Mouse (Mus musculus): ENCODE data around the gene Bet1l. TPM values are rescaled to one million over a fixed set of nuclear protein-coding genes. Genes with fewer than 3 reads are reported as not detected.

Bet1l gene
- polyA plus RNA-seq (2014; fragmentation: Illumina TruSeq; extraction: RNeasy Lipid Tissue Mini Kit (QIAGEN cat#74804); ENCODE audit: insufficient read depth, low read depth, low replicate concordance), result 29.7 TPM

DNA sequence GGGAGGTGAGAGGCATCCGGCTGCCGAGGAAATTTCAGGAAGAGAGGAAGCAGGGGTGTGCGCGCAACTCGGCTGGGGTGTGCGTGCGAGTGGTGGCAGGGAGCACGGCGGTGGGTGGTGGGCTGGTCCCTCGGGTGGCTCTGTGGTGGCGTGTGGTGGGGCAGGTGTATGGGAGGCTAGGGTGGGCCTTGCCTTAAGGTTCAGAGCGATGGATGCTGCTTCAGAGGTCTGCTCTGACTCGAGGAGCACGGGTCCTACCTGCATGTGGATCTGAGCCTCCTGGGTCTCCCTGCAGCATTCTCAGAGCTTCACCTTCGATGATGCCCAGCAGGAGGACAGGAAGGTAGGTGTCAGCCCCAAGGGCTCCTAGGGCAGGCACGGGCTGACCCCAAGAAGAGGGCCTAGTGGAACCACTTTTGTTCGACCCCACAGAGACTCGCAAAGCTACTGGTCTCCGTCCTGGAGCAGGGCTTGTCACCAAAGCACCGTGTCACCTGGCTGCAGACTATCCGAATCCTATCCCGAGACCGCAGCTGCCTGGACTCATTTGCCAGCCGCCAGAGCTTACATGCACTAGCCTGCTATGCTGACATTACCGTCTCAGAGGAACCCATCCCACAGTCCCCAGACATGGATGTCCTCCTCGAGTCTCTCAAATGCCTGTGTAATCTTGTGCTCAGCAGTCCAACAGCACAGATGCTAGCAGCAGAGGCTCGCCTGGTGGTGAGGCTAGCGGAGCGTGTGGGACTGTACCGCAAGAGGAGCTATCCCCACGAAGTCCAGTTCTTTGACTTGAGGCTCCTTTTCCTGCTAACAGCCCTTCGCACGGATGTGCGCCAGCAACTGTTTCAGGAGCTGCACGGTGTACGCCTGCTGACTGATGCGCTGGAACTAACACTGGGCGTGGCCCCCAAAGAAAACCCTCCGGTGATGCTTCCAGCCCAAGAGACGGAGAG is at the start of gene Bet1l:
Bet1l (minus strand) TSS at position 28 of the 956 bp plus-strand sequence.

DNA sequence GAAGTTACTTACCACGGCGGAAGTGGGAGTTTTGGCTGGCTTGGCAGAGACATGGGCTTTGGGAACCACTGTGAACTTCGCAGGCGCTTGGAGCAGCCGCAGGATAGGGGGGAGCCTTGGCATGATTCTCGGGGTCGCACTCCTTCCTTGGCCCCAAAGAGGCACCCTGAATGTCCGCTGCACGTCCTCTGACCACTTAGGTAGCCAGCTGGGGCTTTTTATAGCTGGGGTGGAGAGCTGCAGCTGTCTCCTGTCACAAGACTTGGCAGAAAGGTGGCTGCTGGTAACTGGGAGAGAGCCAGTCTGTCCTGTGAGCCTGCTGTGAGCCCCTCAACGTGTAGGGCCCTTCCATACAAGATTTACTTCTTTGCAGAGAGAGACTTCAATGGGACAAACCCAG is 42.8 kb upstream of the Bet1l start, which contains the start of gene Cox8b:
Cox8b (minus strand) TSS at position 227 of the 400 bp plus-strand sequence.

DNA sequence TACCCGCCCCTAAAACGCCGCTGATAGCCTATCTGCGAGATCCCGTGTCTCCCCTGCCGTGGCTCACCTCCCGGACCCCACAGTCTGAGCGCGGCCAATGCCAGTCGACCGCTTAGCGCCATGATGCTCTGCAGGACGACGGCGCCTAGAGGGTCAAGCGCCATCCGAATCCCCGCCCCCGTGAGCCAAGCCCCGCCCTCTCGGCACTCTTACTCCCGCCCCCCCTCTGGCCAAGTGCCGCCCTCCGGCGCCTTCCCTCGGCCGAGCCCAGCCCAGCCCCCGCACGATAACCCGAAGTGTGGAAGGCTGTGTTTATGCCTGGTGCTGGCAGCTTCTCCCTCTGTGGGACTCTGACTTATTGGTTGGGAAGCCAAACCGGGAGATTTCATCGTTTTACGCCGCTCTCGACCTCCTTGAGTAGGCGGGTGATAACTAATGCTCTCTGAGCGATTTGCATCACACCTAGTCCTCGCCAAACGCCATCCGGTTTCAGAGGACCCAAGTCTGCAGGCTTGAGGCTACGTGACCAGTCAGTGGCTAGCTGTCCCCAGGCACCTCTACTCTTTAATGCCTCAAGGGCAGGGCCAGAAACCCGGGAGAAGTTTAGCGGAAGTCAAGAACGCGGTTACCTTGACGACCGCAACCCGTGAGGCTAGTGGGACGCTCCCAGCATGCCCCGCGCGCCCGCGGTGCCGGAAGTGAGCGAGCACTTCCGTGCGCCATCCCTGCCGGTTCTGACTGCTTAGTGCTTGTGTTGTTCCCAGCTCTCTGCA is 24.5 kb upstream of the Bet1l start, which contains the start of the genes Psmd13 and Sirt3:
Psmd13 (plus strand) TSS at position 273 of the 773 bp plus-strand sequence.
Sirt3 (minus strand) TSS at position 614 of the 773 bp plus-strand sequence.

DNA sequence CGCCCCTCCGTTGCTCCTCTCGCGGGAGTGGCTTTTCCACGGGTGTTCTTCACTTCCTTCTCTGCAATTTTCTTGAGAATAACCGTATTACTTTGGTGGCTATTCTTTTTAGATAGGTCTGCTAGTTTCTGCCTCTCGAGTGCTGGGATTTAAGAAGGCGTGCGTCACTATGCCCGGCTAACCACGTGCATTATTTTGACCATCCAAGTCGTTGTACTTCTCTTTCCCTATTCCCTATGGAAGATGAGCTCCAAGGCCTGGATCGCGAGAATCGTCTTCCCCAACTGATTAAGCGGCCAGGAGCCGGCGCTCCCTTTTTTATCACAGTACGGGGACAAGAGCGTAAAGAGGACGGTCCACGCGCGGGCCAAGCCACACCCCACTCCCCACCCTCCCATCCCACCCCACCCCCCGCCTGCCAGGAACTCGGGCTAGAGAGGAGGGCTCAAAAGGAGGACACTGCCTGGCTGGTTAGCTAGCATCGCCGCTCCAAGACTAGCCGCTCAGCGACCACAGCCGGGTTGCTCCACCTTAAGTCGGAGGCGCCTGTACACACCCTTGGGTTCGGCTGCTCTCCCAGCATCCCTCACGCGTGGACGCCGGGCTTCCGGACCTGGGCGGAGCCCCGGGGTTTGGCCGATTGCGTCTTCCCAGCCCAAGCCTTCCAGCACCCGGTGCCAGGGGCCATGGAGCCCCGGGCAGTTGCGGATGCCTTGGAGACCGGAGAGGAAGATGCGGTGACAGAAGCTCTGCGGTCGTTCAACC is 410 bp downstream of the Bet1l start, which contains the start of gene Ric8a:
Ric8a (plus strand) TSS at position 173 of the 765 bp plus-strand sequence.

DNA sequence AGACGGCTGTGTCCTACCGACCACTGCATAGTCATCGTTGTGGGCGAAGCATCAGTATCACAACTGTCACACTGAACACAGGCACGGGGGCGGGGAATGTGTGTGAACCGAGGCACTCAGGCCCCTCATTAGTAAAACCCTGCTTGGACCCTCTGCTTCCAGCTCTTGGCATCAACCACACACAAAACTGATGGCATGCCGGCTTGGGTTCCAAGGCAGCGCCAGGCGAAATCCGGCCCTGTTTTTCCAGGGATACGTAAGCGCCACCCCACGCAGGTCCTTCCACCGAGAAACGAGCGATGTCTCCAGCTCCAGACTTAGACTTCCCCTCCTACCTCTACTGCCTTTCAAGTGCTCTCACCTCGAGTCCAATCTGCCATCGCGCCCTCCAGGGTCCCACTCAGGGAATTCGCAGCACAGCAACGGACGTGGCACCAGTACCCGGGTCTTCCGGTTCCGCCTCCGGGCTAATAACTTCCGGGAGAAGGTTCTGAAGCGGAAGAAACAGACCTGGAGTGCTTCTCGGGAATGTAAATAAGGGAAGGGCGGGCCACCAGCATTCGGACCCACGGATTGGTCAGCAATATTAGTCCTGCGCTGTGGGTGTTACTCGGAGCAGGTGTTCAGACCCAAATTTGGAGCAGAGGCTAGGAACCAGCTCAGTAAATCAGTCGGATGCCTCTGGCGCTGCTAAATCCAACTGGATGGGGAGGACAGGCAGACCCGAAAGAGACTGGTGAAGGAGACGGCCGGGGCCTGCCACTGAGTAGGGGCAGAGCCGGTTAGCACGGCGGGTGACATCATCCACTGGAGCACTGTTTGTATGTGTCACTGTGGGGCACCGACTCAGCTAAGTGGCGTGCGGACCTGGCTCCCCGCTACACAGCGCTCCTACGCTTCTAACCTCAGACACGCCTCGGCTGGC is 1.3 kb downstream of the Bet1l start, which contains the start of gene Gm45785:
Gm45785 (minus strand) TSS at position 472 of the 925 bp plus-strand sequence.

DNA sequence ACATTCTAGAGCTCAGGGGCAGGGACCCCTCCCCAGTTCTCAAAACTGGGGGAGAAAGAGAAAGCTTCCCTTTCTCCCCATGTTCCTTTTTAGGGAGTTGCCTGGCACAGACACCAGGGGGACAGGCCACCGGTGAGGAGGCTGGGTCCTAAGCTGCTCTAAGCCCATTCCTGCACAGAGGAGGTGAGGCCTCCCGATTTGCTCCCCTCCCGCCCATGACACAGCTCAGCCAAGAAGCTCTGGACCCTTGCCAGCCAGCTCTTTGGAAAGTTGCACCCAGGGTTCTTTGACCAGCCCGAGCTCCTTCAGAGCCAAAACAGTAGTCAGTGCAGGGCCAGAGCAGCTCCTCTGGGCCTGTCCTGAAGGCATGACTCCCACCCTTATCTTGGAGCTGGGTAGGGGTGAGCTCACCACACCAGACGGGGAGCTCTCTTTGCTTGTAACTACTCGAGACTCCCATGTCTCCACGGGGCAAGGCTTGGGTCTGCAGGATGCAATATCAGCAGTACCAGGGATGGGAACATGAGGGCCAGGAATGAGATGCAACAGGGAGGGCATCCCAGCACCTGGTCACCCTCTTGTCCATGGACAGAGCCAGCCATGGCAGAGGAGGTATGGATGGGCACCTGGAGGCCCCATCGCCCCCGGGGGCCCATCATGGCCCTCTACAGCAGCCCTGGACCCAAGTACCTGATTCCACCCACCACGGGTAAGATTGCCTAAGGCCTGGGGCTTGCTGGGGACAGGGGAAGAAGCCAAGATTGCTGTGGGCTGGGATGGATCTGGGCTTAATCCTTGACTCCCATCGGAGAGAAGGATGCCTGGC is 9.4 kb downstream of the Bet1l start, which contains the start of gene Odf3:
Odf3 (plus strand) TSS at position 51 of the 826 bp plus-strand sequence.

DNA sequence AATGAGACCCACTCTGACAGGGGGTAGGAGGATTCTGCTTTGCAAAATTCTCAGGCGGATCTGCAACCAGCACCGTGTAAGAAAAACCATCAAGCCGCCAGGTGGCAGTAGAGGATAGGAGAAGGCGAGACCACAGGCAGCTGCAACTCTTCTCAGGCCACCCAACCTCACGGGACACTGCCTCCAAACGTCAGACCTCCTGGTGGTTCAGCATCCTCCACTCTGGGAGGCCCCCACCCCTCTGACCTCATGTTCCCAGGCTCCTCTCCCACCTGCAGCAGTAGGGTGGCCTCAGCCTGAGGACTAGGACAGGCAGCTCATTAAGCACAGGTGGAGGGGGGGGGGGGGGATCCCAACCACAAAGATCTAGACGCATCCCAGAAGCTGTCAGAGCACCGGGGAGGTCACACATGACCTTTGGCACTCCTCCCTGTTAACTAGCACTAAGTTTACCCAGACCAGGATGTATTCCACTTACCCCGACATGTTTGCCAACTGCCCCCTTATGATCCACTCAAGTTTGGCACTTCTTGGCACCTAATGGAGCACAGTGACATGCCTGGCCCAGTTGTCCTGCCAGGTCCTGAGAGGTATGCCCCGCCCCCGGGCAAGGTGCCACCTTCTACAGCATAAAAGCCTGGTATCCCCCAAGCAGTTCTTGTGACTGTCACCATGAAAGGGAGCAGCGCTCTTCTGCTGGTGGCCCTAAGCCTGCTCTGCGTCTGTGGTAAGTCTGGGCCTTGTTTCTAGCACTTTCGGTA is 12.3 kb downstream of the Bet1l start, which contains the start of gene Scgb1c1:
Scgb1c1 (plus strand) TSS at position 643 of the 761 bp plus-strand sequence.

DNA sequence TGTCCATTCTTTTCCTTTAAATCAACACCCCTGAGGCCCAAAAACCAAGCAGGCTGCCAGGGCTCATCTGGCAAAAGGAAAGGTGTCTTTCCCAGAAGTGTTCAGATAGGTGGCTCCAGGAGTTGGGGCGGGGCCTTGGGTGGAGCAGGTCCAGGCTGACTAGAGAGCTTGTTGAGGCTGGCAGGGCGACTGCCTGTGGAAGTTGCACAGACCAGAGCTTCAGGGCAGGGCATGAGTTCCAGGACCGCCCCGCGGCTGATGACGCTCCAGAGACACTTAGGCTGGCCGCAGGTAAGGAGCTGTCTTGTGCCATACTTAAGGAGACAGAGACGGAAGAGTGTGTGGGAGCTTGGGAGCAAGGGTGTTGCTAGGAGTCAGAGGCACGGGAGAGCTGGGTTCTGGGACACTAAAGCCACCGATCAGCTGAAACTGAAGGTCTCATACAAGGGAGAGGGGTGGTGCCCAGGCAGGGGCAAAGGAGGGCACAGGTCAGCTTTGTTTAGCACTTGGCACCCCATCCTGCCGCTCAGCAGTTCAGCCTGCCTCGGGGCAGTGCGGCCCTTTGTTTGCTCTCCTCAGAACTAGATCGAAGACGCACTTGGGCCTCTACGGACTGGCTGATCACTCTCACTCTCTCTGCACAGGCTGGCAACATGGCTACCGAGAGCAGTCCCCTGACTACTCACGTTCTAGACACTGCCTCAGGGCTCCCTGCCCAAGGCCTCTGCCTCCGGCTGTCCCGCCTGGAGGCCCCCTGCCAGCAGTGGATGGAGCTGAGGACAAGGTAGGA is 22.2 kb downstream of the Bet1l start, which contains the start of gene Urah:
Urah (plus strand) TSS at position 51 of the 790 bp plus-strand sequence.

DNA sequence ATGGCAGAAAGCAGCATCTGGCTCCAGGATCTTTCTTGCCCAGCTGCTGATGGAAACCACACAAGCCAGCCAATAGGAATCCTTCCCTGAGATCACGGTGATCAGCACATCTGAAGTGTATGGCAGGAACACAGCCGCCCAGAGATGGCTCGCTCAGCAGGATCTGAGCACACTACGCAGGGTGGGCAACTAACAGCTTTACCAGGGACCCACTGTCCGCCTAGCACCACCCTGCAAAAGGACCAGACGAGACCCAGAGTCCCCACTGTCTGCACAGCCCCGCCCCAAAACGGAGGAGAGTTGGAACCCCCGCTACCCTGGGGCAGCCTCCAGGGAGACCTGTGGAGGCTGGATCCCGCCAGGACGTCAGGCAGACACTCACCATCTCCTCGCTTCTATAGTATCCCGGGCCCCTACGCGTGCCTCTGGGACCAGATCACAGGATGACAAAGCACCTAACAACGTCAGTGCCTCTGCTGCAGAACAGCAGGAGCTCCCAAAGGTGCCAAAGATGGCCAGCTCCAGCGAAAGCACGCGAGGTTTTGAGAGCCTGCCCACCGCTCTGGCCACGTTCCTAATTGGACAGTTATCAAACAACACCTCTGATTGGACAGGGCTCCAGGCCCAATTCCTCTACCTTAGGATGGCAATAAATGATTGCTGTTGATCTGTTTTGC is 35.6 kb downstream of the Bet1l start, which contains the start of gene Zfp941:
Zfp941 (minus strand) TSS at position 526 of the 677 bp plus-strand sequence.

Other genes with a start within 250 kb of the Bet1l start
- gene Olfr61, start 228.6 kb downstream of the Bet1l start, polyA plus RNA-seq (2014; fragmentation: Illumina TruSeq; extraction: RNeasy Lipid Tissue Mini Kit (QIAGEN cat#74804); ENCODE audit: insufficient read depth, low read depth, low replicate concordance), result not detected
- not detected for gene Olfr53, start 211.1 kb downstream of the Bet1l start, polyA plus RNA-seq (2014; fragmentation: Illumina TruSeq; extraction: RNeasy Lipid Tissue Mini Kit (QIAGEN cat#74804); ENCODE audit: insufficient read depth, low read depth, low replicate concordance)
- not detected for gene Olfr539, start 197.6 kb downstream of the Bet1l start, polyA plus RNA-seq (2014; fragmentation: Illumina TruSeq; extraction: RNeasy Lipid Tissue Mini Kit (QIAGEN cat#74804); ENCODE audit: insufficient read depth, low read depth, low replicate concordance)
- gene Olfr45, start 175.6 kb downstream of the Bet1l start, polyA plus RNA-seq (2014; fragmentation: Illumina TruSeq; extraction: RNeasy Lipid Tissue Mini Kit (QIAGEN cat#74804); ENCODE audit: insufficient read depth, low read depth, low replicate concordance), result not detected
- not detected for gene Olfr541, start 160.3 kb downstream of the Bet1l start, polyA plus RNA-seq (2014; fragmentation: Illumina TruSeq; extraction: RNeasy Lipid Tissue Mini Kit (QIAGEN cat#74804); ENCODE audit: insufficient read depth, low read depth, low replicate concordance)
- gene Cyp2e1, start 93.8 kb downstream of the Bet1l start, polyA plus RNA-seq (2014; fragmentation: Illumina TruSeq; extraction: RNeasy Lipid Tissue Mini Kit (QIAGEN cat#74804); ENCODE audit: insufficient read depth, low read depth, low replicate concordance), result 65.6 TPM
- not detected for gene Syce1, start 69.7 kb downstream of the Bet1l start, polyA plus RNA-seq (2014; fragmentation: Illumina TruSeq; extraction: RNeasy Lipid Tissue Mini Kit (QIAGEN cat#74804); ENCODE audit: insufficient read depth, low read depth, low replicate concordance)
- 0.07 TPM for gene Zfp941, start 35.4 kb downstream of the Bet1l start, polyA plus RNA-seq (2014; fragmentation: Illumina TruSeq; extraction: RNeasy Lipid Tissue Mini Kit (QIAGEN cat#74804); ENCODE audit: insufficient read depth, low read depth, low replicate concordance)
- gene Urah, start 22.6 kb downstream of the Bet1l start, polyA plus RNA-seq (2014; fragmentation: Illumina TruSeq; extraction: RNeasy Lipid Tissue Mini Kit (QIAGEN cat#74804); ENCODE audit: insufficient read depth, low read depth, low replicate concordance), result 18.9 TPM
- 83.0 TPM for gene Scgb1c1, start 12.0 kb downstream of the Bet1l start, polyA plus RNA-seq (2014; fragmentation: Illumina TruSeq; extraction: RNeasy Lipid Tissue Mini Kit (QIAGEN cat#74804); ENCODE audit: insufficient read depth, low read depth, low replicate concordance)
- not detected for gene Odf3, start 9.8 kb downstream of the Bet1l start, polyA plus RNA-seq (2014; fragmentation: Illumina TruSeq; extraction: RNeasy Lipid Tissue Mini Kit (QIAGEN cat#74804); ENCODE audit: insufficient read depth, low read depth, low replicate concordance)
- not detected for gene Gm45785, start 1.2 kb downstream of the Bet1l start, polyA plus RNA-seq (2014; fragmentation: Illumina TruSeq; extraction: RNeasy Lipid Tissue Mini Kit (QIAGEN cat#74804); ENCODE audit: insufficient read depth, low read depth, low replicate concordance)
- 54.0 TPM for gene Ric8a, start 620 bp downstream of the Bet1l start, polyA plus RNA-seq (2014; fragmentation: Illumina TruSeq; extraction: RNeasy Lipid Tissue Mini Kit (QIAGEN cat#74804); ENCODE audit: insufficient read depth, low read depth, low replicate concordance)
- gene Psmd13, start 24.4 kb upstream of the Bet1l start, polyA plus RNA-seq (2014; fragmentation: Illumina TruSeq; extraction: RNeasy Lipid Tissue Mini Kit (QIAGEN cat#74804); ENCODE audit: insufficient read depth, low read depth, low replicate concordance), result 114 TPM
- gene Sirt3, start 24.7 kb upstream of the Bet1l start, polyA plus RNA-seq (2014; fragmentation: Illumina TruSeq; extraction: RNeasy Lipid Tissue Mini Kit (QIAGEN cat#74804); ENCODE audit: insufficient read depth, low read depth, low replicate concordance), result 15.3 TPM
- 141 TPM for gene Cox8b, start 42.9 kb upstream of the Bet1l start, polyA plus RNA-seq (2014; fragmentation: Illumina TruSeq; extraction: RNeasy Lipid Tissue Mini Kit (QIAGEN cat#74804); ENCODE audit: insufficient read depth, low read depth, low replicate concordance)
- not detected for gene Nlrp6, start 63.3 kb upstream of the Bet1l start, polyA plus RNA-seq (2014; fragmentation: Illumina TruSeq; extraction: RNeasy Lipid Tissue Mini Kit (QIAGEN cat#74804); ENCODE audit: insufficient read depth, low read depth, low replicate concordance)
- 13.7 TPM for gene Pgghg, start 83.8 kb upstream of the Bet1l start, polyA plus RNA-seq (2014; fragmentation: Illumina TruSeq; extraction: RNeasy Lipid Tissue Mini Kit (QIAGEN cat#74804); ENCODE audit: insufficient read depth, low read depth, low replicate concordance)
- 1.2 TPM for gene Ifitm5, start 92.7 kb upstream of the Bet1l start, polyA plus RNA-seq (2014; fragmentation: Illumina TruSeq; extraction: RNeasy Lipid Tissue Mini Kit (QIAGEN cat#74804); ENCODE audit: insufficient read depth, low read depth, low replicate concordance)
- gene Gm45717, start 98.4 kb upstream of the Bet1l start, polyA plus RNA-seq (2014; fragmentation: Illumina TruSeq; extraction: RNeasy Lipid Tissue Mini Kit (QIAGEN cat#74804); ENCODE audit: insufficient read depth, low read depth, low replicate concordance), result not detected
- gene Ifitm2, start 98.4 kb upstream of the Bet1l start, polyA plus RNA-seq (2014; fragmentation: Illumina TruSeq; extraction: RNeasy Lipid Tissue Mini Kit (QIAGEN cat#74804); ENCODE audit: insufficient read depth, low read depth, low replicate concordance), result 663 TPM
- 139 TPM for gene Ifitm1, start 109.6 kb upstream of the Bet1l start, polyA plus RNA-seq (2014; fragmentation: Illumina TruSeq; extraction: RNeasy Lipid Tissue Mini Kit (QIAGEN cat#74804); ENCODE audit: insufficient read depth, low read depth, low replicate concordance)
- gene Ifitm3, start 153.2 kb upstream of the Bet1l start, polyA plus RNA-seq (2014; fragmentation: Illumina TruSeq; extraction: RNeasy Lipid Tissue Mini Kit (QIAGEN cat#74804); ENCODE audit: insufficient read depth, low read depth, low replicate concordance), result 811 TPM
- 21.7 TPM for gene Ifitm6, start 160.3 kb upstream of the Bet1l start, polyA plus RNA-seq (2014; fragmentation: Illumina TruSeq; extraction: RNeasy Lipid Tissue Mini Kit (QIAGEN cat#74804); ENCODE audit: insufficient read depth, low read depth, low replicate concordance)
- gene Gm17387, start 171.6 kb upstream of the Bet1l start, polyA plus RNA-seq (2014; fragmentation: Illumina TruSeq; extraction: RNeasy Lipid Tissue Mini Kit (QIAGEN cat#74804); ENCODE audit: insufficient read depth, low read depth, low replicate concordance), result not detected
- not detected for gene B4galnt4, start 203.5 kb upstream of the Bet1l start, polyA plus RNA-seq (2014; fragmentation: Illumina TruSeq; extraction: RNeasy Lipid Tissue Mini Kit (QIAGEN cat#74804); ENCODE audit: insufficient read depth, low read depth, low replicate concordance)
- 12.5 TPM for gene Pkp3, start 220.6 kb upstream of the Bet1l start, polyA plus RNA-seq (2014; fragmentation: Illumina TruSeq; extraction: RNeasy Lipid Tissue Mini Kit (QIAGEN cat#74804); ENCODE audit: insufficient read depth, low read depth, low replicate concordance)
- gene Sigirr, start 243.0 kb upstream of the Bet1l start, polyA plus RNA-seq (2014; fragmentation: Illumina TruSeq; extraction: RNeasy Lipid Tissue Mini Kit (QIAGEN cat#74804); ENCODE audit: insufficient read depth, low read depth, low replicate concordance), result 23.1 TPM

All from lung, adult 10 weeks (tissue).